Mouse (Mus musculus): ENCODE measurements around the gene Psme2b. TPM values are rescaled to one million over a fixed set of nuclear protein-coding genes. Genes with fewer than 3 reads are reported as not detected.
"Not testable (repeated sequence)": the region's sequence is repeated elsewhere in the genome, so short reads cannot be mapped to it uniquely, and the experiment has no call there.

Psme2b gene
- polyA plus RNA-seq, 1 experiment from 2014 or later, result 12.3 TPM

GRCm38 (mm10) chr11:48928068-48928467, 17.9 kb downstream of the Psme2b start:
- H3K27ac ChIP-seq; H3K36me3 ChIP-seq (ENCODE audit: inconsistent target); H3K79me2 ChIP-seq (ENCODE audit: inconsistent target); H3K4me3 ChIP-seq (ENCODE audit: inconsistent target): not testable (repeated sequence)
- 92% methylated on average over 1 of the region's 1 CpGs for WGBS (ENCODE audit: missing documents)

DNA sequence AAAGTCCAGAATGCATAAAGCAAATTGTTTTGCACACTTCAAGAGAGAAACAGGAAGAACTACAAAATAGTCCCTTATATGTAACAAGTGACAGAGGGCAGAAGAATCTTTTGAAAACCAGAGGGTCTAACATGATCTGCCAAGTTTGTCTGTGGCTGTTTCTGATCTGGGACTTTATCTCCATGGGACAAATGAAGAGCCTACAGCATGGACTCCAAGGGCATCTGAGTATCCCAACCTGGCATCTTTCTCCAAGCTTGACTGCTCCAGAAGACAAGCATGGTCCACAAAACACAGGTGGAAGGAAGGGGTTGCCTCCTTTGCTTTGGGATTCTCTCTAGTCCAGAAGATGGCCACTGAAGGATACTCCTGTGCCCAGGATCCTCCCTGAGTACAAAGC, 19.6 kb downstream of the Psme2b start:
- not testable (repeated sequence) for H3K4me3 ChIP-seq (ENCODE audit: inconsistent target); H3K27ac ChIP-seq; H3K36me3 ChIP-seq (ENCODE audit: inconsistent target)

DNA sequence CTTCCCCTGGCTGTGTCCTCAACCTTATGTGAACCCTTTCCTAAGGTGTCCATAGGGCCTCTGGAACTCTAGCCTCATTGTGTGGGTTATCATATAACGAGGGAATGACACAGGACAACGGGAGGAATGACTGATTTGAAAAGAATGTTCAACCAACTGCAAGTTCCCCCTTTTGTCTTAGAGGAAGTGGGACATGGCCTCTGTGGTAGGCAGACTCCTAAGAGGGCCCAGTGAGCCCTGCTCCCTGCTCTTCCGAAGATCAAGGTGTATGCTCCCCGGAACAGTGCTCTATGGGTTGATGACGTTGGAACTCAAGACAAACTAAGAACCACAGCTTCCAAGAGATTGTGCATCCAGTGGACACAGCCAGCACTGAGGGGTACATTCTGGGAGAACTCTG, 22.2 kb downstream of the Psme2b start:
- H3K4me3 ChIP-seq (ENCODE audit: inconsistent target); H3K79me2 ChIP-seq (ENCODE audit: inconsistent target); H3K36me3 ChIP-seq (ENCODE audit: inconsistent target); H3K27ac ChIP-seq: not testable (repeated sequence)
- WGBS (ENCODE audit: missing documents), result 23% methylated on average over 3 of the region's 5 CpGs

More for the DNA sequence above, 19.6 kb downstream of the Psme2b start:
- H3K79me2 ChIP-seq (ENCODE audit: inconsistent target), result not testable (repeated sequence)

- no peaks in the 10 kb centered on the region for H3K79me2 ChIP-seq (ENCODE audit: inconsistent target)
- no peak overlapping the region for H3K27ac ChIP-seq
- H3K36me3 ChIP-seq (ENCODE audit: inconsistent target), result no peaks in the 10 kb centered on the region
- no peak overlapping the region for H3K4me3 ChIP-seq (ENCODE audit: inconsistent target)
- WGBS (ENCODE audit: missing documents), result 97% methylated on average over 3 of the region's 3 CpGs
These were observed 27.6 kb downstream of the Psme2b start for GRCm38 (mm10) chr11:48918380-48918779.

- 43% methylated on average over 1 of the region's 1 CpGs for WGBS (ENCODE audit: missing documents)
- no peak overlapping the region for H3K27ac ChIP-seq
- peaks cover 17% of the 10 kb centered on the region; the same call in 1 of the 2 replicates for H3K36me3 ChIP-seq (ENCODE audit: inconsistent target)
- H3K4me3 ChIP-seq (ENCODE audit: inconsistent target), result no peak overlapping the region
- H3K79me2 ChIP-seq (ENCODE audit: inconsistent target), result no peaks in the 10 kb centered on the region
These were observed 32.4 kb downstream of the Psme2b start for GRCm38 (mm10) chr11:48913611-48914010.

- Histone ChIP-seq H3K27ac (no peak overlapping the region), H3K79me2 (ENCODE audit: inconsistent target) (no peaks in the 10 kb centered on the region), H3K4me3 (ENCODE audit: inconsistent target) (no peak overlapping the region), H3K36me3 (ENCODE audit: inconsistent target) (peaks cover 17% of the 10 kb centered on the region; the same call in 1 of the 2 replicates)
- WGBS (ENCODE audit: missing documents), result 67% methylated on average over 1 of the region's 1 CpGs
These were observed 37.5 kb downstream of the Psme2b start for GRCm38 (mm10) chr11:48908459-48908858.

GRCm38 (mm10) chr11:48902021-48902420, 44.0 kb downstream of the Psme2b start, which contains the start of gene Gm5431:
Gene Gm5431 (minus strand): TSS chr11:48902214.
- Histone ChIP-seq H3K27ac (peak within 1 kb of the TSS; percentile 98), H3K79me2 (ENCODE audit: inconsistent target) (peaks cover 37% of the 10 kb centered on the region), H3K4me3 (ENCODE audit: inconsistent target) (peak within 1 kb of the TSS; percentile 68), H3K36me3 (ENCODE audit: inconsistent target) (peaks cover 15% of the 10 kb centered on the region; the same call in 1 of the 2 replicates)
- WGBS (ENCODE audit: missing documents), result 19% methylated on average over 2 of the region's 2 CpGs

DNA sequence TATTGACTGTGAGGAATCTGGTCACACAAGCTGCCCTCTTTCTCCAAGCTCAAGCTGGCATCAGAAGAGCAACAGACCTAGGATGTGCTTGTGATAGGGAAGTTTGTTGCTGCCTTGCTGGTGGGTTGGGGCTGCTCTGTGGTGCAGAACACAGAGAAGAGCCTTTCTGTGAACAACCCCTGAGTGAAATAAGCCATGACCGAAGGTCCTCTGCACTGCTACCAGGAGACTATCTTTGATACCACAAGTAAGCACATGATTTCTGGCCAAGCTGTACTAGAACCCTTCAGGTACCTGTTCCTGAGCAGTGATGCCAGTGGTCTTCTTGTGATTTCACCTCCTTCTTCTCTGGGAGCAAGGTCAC, 44.4 kb downstream of the Psme2b start:
- WGBS (ENCODE audit: missing documents), result 50% methylated on average over 1 of the region's 1 CpGs
- peak overlapping the region; percentile 68 for H3K4me3 ChIP-seq (ENCODE audit: inconsistent target)
- H3K27ac ChIP-seq, result peak overlapping the region; percentile 98
- H3K36me3 ChIP-seq (ENCODE audit: inconsistent target), result peaks cover 20% of the 10 kb centered on the region; the same call in 1 of the 2 replicates
- peaks cover 42% of the 10 kb centered on the region for H3K79me2 ChIP-seq (ENCODE audit: inconsistent target)

DNA sequence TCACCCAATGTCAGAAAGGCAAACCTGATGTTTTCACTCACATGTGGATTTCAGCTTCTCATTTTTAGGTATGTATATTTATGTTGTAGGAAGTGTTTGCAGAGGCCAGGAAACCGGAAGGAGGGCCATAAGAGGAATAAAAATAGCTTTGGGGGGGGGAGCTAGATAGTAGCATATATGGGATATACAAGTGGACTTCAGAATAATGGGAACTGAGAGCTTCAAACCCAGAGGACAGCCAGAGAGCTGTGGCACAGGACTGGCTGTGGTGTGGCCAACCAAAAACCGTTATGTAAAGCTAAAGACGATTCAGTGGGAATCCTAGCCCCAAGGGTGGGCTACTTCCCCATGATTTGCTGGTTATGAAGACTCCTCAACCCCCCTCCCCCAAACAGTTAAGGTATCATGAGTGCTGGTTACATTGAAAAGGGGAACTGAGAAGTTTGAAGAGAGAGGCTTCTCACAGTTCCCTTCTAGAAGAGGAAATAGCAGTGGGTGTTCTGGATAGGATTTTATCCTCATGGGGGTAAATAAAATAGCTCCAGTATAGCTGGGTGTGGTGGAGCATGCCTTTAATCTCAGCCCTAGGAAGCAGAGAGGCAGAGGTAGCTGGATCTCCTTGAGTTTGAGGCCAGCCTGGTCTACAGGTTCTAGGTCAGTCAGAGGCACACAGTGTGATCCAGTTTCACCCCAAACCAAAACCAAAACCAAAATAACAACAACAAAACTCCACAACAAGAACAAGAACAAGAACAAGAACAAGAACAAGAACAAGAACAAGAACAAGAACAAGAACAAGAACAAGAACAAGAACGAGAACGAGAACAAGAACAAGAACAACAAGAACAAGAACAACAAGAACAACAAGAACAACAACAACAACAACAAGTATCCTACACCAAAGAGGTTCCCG, 45.1 kb downstream of the Psme2b start:
- peak overlapping the region; percentile 68 for H3K4me3 ChIP-seq (ENCODE audit: inconsistent target)
- WGBS (ENCODE audit: missing documents), result 22% methylated on average over 5 of the region's 6 CpGs
- H3K36me3 ChIP-seq (ENCODE audit: inconsistent target), result peaks cover 24% of the 10 kb centered on the region; the same call in 1 of the 2 replicates
- peak overlapping the region; percentile 98 for H3K27ac ChIP-seq
- H3K79me2 ChIP-seq (ENCODE audit: inconsistent target), result peaks cover 48% of the 10 kb centered on the region

- 48% methylated on average over 2 of the region's 2 CpGs for WGBS (ENCODE audit: missing documents)
- Histone ChIP-seq H3K36me3 (ENCODE audit: inconsistent target) (peaks cover 24% of the 10 kb centered on the region; the same call in 1 of the 2 replicates), H3K4me3 (ENCODE audit: inconsistent target) (no peak overlapping the region), H3K27ac (no peak overlapping the region), H3K79me2 (ENCODE audit: inconsistent target) (peaks cover 64% of the 10 kb centered on the region)
These were observed 47.1 kb downstream of the Psme2b start for GRCm38 (mm10) chr11:48898812-48899431.

Other genes starting within 250 kb of the Psme2b start
- gene Rack1, start 145.9 kb downstream of the Psme2b start, polyA plus RNA-seq (2018), result 321 to 741 TPM (median 672 TPM) in 3 replicates
- gene Trim41, start 128.8 kb downstream of the Psme2b start, polyA plus RNA-seq (2018), result 40.1 to 48.8 TPM (median 47.2 TPM) in 3 replicates
- gene Trim7, start 120.0 kb downstream of the Psme2b start, polyA plus RNA-seq (2018), result 1.1 to 1.4 TPM (median 1.2 TPM) in 3 replicates
- gene Gm12184, start 119.5 kb downstream of the Psme2b start, polyA plus RNA-seq (2018), result 0.75 to 2.7 TPM (median 1.7 TPM) in 3 replicates
- 118 to 323 TPM (median 130 TPM) in 3 replicates for gene Irgm1, start 74.5 kb downstream of the Psme2b start, polyA plus RNA-seq (2018)
- 43.5 to 99.6 TPM (median 62.6 TPM) in 3 replicates for gene Gm5431, start 44.0 kb downstream of the Psme2b start, polyA plus RNA-seq (2018)
- 1.7 to 2.7 TPM (median 2.5 TPM) in 3 replicates for gene Olfr56, start 32.7 kb upstream of the Psme2b start, polyA plus RNA-seq (2018)
- gene 9930111J21Rik1, start 33.2 kb upstream of the Psme2b start, polyA plus RNA-seq (2018), result 13.0 to 45.0 TPM (median 18.5 TPM) in 3 replicates
- 0.58 to 2.3 TPM (median 0.77 TPM) in 3 replicates for gene Gm12185, start 46.0 kb upstream of the Psme2b start, polyA plus RNA-seq (2018)
- 0.63 to 6.2 TPM (median 1.7 TPM) in 3 replicates for gene Tgtp1, start 48.0 kb upstream of the Psme2b start, polyA plus RNA-seq (2018)
- 39.3 to 117 TPM (median 92.6 TPM) in 3 replicates for gene 9930111J21Rik2, start 105.1 kb upstream of the Psme2b start, polyA plus RNA-seq (2018)
- gene Tgtp2, start 118.0 kb upstream of the Psme2b start, polyA plus RNA-seq (2018), result 27.3 to 134 TPM (median 32.0 TPM) in 3 replicates
- gene Ifi47, start 130.4 kb upstream of the Psme2b start, polyA plus RNA-seq (2018), result 34.8 to 249 TPM (median 64.0 TPM) in 3 replicates
- not detected in 3 replicates for gene Olfr1396, start 168.7 kb upstream of the Psme2b start, polyA plus RNA-seq (2018)
- not detected in 3 replicates for gene Olfr1395, start 196.1 kb upstream of the Psme2b start, polyA plus RNA-seq (2018)
- not detected in 3 replicates for gene Olfr1394, start 208.2 kb upstream of the Psme2b start, polyA plus RNA-seq (2018)
- gene Btnl9, start 241.0 kb upstream of the Psme2b start, polyA plus RNA-seq (2018), result 0.06 TPM in 1 of 3 replicates, not detected in the others